Mouse (Mus musculus) erythroid progenitor cell, adult 5-6 weeks (primary cell): ENCODE results near the gene Gm3411. TPM values are rescaled to one million over a fixed set of nuclear protein-coding genes. Genes with fewer than 3 reads are reported as not detected.
"Not testable (repeated sequence)": the region's sequence is repeated elsewhere in the genome, so short reads cannot be mapped to it uniquely, and the experiment has no call there.

Source experiments
- ATAC-seq: replicated peaks from 2 replicates; pipeline ENCODE4 v1.8.0; 2016; ENCODE audit warnings: moderate number of reproducible peaks, mild to moderate bottlenecking, moderate TSS enrichment, inconsistent platforms; ENCODE audit not compliant: poor library complexity, low FRiP score, severe bottlenecking
- total RNA-seq, 2 experiments: library from RNA; stranded (forward) in 1 of 2; stranded (reverse) in 1 of 2; fragments of 150-400 nt in 1 of 2; fragments of 186-747, 209-891 nt in 1 of 2; gene quantifications; 2 replicates each; pipeline versions ENCODE4 v1.2.3 to v1.2.4; 2015 to 2017; ENCODE audit warnings: low replicate concordance in 2 of 2

The Gm3411 gene
- not detected in 2 replicates for total RNA-seq (2015; ENCODE audit: low replicate concordance)
- not detected in 2 replicates for total RNA-seq (2017; ENCODE audit: low replicate concordance)

DNA sequence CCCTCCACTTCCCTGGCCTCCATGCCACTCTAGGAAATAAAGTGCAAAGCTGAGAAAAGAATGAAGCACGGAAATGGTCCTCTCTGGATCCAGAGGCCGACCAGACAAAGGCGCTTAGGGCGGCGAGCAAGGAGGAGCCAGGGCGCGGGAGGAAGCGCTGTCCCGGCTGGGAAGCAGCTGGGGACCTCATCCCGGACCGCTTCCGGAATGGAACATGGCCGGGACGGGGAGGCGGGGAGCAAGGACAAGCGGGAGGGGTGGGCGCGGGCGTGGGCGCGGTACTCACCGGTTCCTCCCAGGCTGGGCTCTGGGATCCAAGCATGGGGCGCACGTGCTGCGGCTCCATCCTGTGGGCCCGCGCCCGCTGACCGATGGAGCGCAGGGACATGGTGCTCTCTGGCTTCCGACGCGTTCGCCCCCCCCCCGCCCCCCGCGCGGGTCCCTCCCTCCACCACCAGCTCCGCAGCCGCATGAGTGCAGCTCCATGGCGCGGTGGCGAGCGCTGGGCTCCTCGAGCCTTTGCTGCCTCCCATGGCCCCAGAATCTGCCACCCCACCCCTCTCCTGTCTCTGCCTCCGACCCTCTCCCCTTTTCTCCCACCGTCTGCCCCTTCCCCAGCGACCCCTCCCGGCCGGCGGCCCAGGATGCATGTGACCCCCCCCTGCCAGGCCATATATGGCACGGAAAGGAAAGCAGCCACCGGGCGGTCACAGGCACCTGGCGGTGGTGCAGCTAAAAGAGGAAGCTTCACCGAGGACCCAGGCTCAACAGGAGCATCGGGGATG, at the start of gene Gm3411:
Gene Gm3411, minus strand, starts transcription at position 320 of the 785 bp plus-strand sequence.
- ATAC-seq, result not testable (repeated sequence)

- not testable (repeated sequence) for ATAC-seq
These were observed 17.7 kb upstream of the Gm3411 start, which contains the start of gene Gm21103 for GRCm38 (mm10) chr14:6304743-6305142. TSS of gene Gm21103 (minus strand) at chr14:6304843.

DNA sequence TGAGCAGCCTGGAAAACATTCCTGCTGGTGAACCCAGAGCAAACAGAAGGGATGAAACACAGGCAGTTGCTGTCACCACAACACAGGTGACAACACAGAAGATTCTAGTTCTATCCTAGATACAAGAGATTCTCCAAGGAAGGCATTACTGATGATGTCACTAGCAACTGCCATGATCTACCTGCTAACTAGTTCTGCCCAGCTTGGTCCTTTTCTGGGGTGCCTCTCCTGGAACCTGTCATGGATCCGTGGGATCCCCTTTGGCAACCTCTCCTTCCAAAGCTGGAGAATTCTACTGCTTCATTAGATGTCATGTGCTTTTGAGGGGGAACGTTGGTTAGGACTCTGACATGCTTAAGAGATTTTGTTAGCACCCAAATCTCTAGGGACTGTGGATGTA, 67.9 kb downstream of the Gm3411 start, which contains the start of gene Gm21560:
Gene Gm21560, minus strand, starts transcription at position 101 of the 400 bp plus-strand sequence.
- ATAC-seq, result not testable (repeated sequence)

Other genes starting within 250 kb of the Gm3411 start
- not detected in 2 replicates for gene Gm6337, start 229.0 kb downstream of the Gm3411 start, total RNA-seq (2015; ENCODE audit: low replicate concordance)
- not detected in 2 replicates for gene Gm6337, start 229.0 kb downstream of the Gm3411 start, total RNA-seq (2017; ENCODE audit: low replicate concordance)
- not detected in 2 replicates for gene Gm8206, start 193.3 kb downstream of the Gm3411 start, total RNA-seq (2015; ENCODE audit: low replicate concordance)
- not detected in 2 replicates for gene Gm8206, start 193.3 kb downstream of the Gm3411 start, total RNA-seq (2017; ENCODE audit: low replicate concordance)
- not detected in 2 replicates for gene Gm3468, start 178.6 kb downstream of the Gm3411 start, total RNA-seq (2015; ENCODE audit: low replicate concordance)
- 0.45 TPM in 1 of 2 replicates, not detected in the other for gene Gm3468, start 178.6 kb downstream of the Gm3411 start, total RNA-seq (2017; ENCODE audit: low replicate concordance)
- not detected in 2 replicates for gene Gm3476, start 161.4 kb downstream of the Gm3411 start, total RNA-seq (2015; ENCODE audit: low replicate concordance)
- gene Gm3476, start 161.4 kb downstream of the Gm3411 start, total RNA-seq (2017; ENCODE audit: low replicate concordance), result not detected in 2 replicates
- gene Gm21560, start 68.0 kb downstream of the Gm3411 start, total RNA-seq (2015; ENCODE audit: low replicate concordance), result not detected in 2 replicates
- not detected in 2 replicates for gene Gm21560, start 68.0 kb downstream of the Gm3411 start, total RNA-seq (2017; ENCODE audit: low replicate concordance)
- not detected in 2 replicates for gene Gm21103, start 17.6 kb upstream of the Gm3411 start, total RNA-seq (2015; ENCODE audit: low replicate concordance)
- not detected in 2 replicates for gene Gm21103, start 17.6 kb upstream of the Gm3411 start, total RNA-seq (2017; ENCODE audit: low replicate concordance)
- gene Gm3618, start 56.4 kb upstream of the Gm3411 start, total RNA-seq (2015; ENCODE audit: low replicate concordance), result not detected in 2 replicates
- not detected in 2 replicates for gene Gm3618, start 56.4 kb upstream of the Gm3411 start, total RNA-seq (2017; ENCODE audit: low replicate concordance)
- not detected in 2 replicates for gene Gm16440, start 103.1 kb upstream of the Gm3411 start, total RNA-seq (2015; ENCODE audit: low replicate concordance)
- not detected in 2 replicates for gene Gm16440, start 103.1 kb upstream of the Gm3411 start, total RNA-seq (2017; ENCODE audit: low replicate concordance)
- gene Gm3591, start 125.2 kb upstream of the Gm3411 start, total RNA-seq (2015; ENCODE audit: low replicate concordance), result not detected in 2 replicates
- gene Gm3591, start 125.2 kb upstream of the Gm3411 start, total RNA-seq (2017; ENCODE audit: low replicate concordance), result not detected in 2 replicates
- gene Gm3594, start 157.4 kb upstream of the Gm3411 start, total RNA-seq (2015; ENCODE audit: low replicate concordance), result not detected in 2 replicates
- not detected in 2 replicates for gene Gm3594, start 157.4 kb upstream of the Gm3411 start, total RNA-seq (2017; ENCODE audit: low replicate concordance)